Mouse (Mus musculus) spleen, adult 2 months (tissue): ENCODE results near the gene Nefh.

ENCODE experiments used
- CTCF ChIP-seq: fragments of 200-500 bp; IDR thresholded peaks from 2 replicates; pipeline ENCODE4 v1.5.1; 2011; ENCODE audit warnings: mild to moderate bottlenecking, inconsistent platforms; ENCODE audit not compliant: insufficient read depth, insufficient read length, insufficient replicate concordance; ENCODE audit errors: extremely low read depth
- POLR2A ChIP-seq: fragments of 200-500 bp; IDR thresholded peaks from 2 replicates; pipeline ENCODE4 v1.6.1; 2011; ENCODE audit warnings: low read depth, low read length, inconsistent platforms

- TF ChIP-seq POLR2A (no peak), CTCF (no peak)
Measured at GRCm38 (mm10) chr11:4906231-4906630, 41.6 kb downstream of the Nefh start.
